Mouse (Mus musculus): ENCODE measurements around the gene Ldlrad2. TPM values are rescaled to one million over a fixed set of nuclear protein-coding genes. Genes with fewer than 3 reads are reported as not detected.

Ldlrad2 gene
- not detected for polyA plus RNA-seq (2014; fragmentation: Illumina TruSeq; extraction: RNeasy Lipid Tissue Mini Kit (QIAGEN cat#74804); ENCODE audit: low read depth, low replicate concordance)

GRCm38 (mm10) chr4:137574469-137574868 is at the start of gene Ldlrad2:
Gene Ldlrad2 (minus strand): TSS chr4:137574569.

GRCm38 (mm10) chr4:137593601-137594495 is 19.5 kb upstream of the Ldlrad2 start, which contains the start of gene Usp48:
Gene Usp48 (plus strand): TSS chr4:137593755.

Other genes starting within 250 kb of the Ldlrad2 start
- gene Cdc42, start 216.8 kb downstream of the Ldlrad2 start, polyA plus RNA-seq (2014; fragmentation: Illumina TruSeq; extraction: RNeasy Lipid Tissue Mini Kit (QIAGEN cat#74804); ENCODE audit: low read depth, low replicate concordance): 164 TPM
- gene Cela3a, start 164.8 kb downstream of the Ldlrad2 start, polyA plus RNA-seq (2014; fragmentation: Illumina TruSeq; extraction: RNeasy Lipid Tissue Mini Kit (QIAGEN cat#74804); ENCODE audit: low read depth, low replicate concordance): not detected
- gene Cela3b, start 144.0 kb downstream of the Ldlrad2 start, polyA plus RNA-seq (2014; fragmentation: Illumina TruSeq; extraction: RNeasy Lipid Tissue Mini Kit (QIAGEN cat#74804); ENCODE audit: low read depth, low replicate concordance): not detected
- gene 1700013G24Rik, start 121.3 kb downstream of the Ldlrad2 start, polyA plus RNA-seq (2014; fragmentation: Illumina TruSeq; extraction: RNeasy Lipid Tissue Mini Kit (QIAGEN cat#74804); ENCODE audit: low read depth, low replicate concordance): not detected
- 162 TPM for gene Hspg2, start 105.8 kb downstream of the Ldlrad2 start, polyA plus RNA-seq (2014; fragmentation: Illumina TruSeq; extraction: RNeasy Lipid Tissue Mini Kit (QIAGEN cat#74804); ENCODE audit: low read depth, low replicate concordance)
- 30.8 TPM for gene Usp48, start 19.2 kb upstream of the Ldlrad2 start, polyA plus RNA-seq (2014; fragmentation: Illumina TruSeq; extraction: RNeasy Lipid Tissue Mini Kit (QIAGEN cat#74804); ENCODE audit: low read depth, low replicate concordance)
- 18.1 TPM for gene Rap1gap, start 90.2 kb upstream of the Ldlrad2 start, polyA plus RNA-seq (2014; fragmentation: Illumina TruSeq; extraction: RNeasy Lipid Tissue Mini Kit (QIAGEN cat#74804); ENCODE audit: low read depth, low replicate concordance)
- 51.4 TPM for gene Alpl, start 221.8 kb upstream of the Ldlrad2 start, polyA plus RNA-seq (2014; fragmentation: Illumina TruSeq; extraction: RNeasy Lipid Tissue Mini Kit (QIAGEN cat#74804); ENCODE audit: low read depth, low replicate concordance)